Mouse (Mus musculus) cortical plate, adult 2 months (tissue): ENCODE data around the gene Slco1a6.

ENCODE experiments used
- CTCF ChIP-seq: fragments of 200-500 bp; IDR thresholded peaks from 2 replicates; pipeline ENCODE4 v1.5.1; 2011; ENCODE audit warnings: mild to moderate bottlenecking, control low read depth, low read length; ENCODE audit not compliant: insufficient read depth; ENCODE audit errors: extremely low read depth
- POLR2A ChIP-seq: fragments of 200-500 bp; IDR thresholded peaks from 2 replicates; pipeline ENCODE4 v1.6.1; 2011; ENCODE audit warnings: mild to moderate bottlenecking, low read length, control low read depth; ENCODE audit not compliant: insufficient read depth; ENCODE audit errors: extremely low read depth

GRCm38 (mm10) chr6:142208421-142208820, at the start of gene Slco1a6:
- no peak for TF ChIP-seq CTCF
- TF ChIP-seq POLR2A = no peak
